Mouse (Mus musculus) urinary bladder, adult 18-20 months (tissue): ENCODE results near the gene Usp16.
"Not testable (repeated sequence)": the region's sequence is repeated elsewhere in the genome, so short reads cannot be mapped to it uniquely, and the experiment has no call there.

Experiments
- DNase-seq, 2 experiments: peaks; one replicate each; pipeline ENCODE4 v3.0.0; 2022; ENCODE audit warnings: low spot score in 2 of 2, mixed read lengths in 2 of 2

Gene Usp16

DNA sequence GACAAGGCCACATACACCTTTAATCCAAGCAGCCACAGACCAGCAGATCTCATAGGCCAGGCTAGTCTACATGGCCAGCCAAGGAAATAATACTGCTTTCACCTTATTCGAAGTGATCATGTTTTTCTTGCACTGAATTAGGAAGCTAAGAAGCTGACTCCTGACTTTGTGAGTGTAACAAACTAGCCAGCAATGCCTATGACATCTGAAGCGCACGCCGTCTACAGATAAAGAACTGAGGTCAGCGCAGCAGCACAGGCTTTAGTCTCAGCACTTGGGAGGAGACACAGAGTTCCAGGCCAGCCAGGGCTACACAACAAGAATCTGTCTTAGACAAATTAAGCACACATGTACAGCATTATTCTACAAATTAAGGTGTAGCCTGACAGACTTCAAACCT, 32.2 kb downstream of the Usp16 start:
- no peak for DNase-seq

- DNase-seq: no peak
Measured at GRCm38 (mm10) chr16:87488605-87489004, 34.1 kb downstream of the Usp16 start.

DNA sequence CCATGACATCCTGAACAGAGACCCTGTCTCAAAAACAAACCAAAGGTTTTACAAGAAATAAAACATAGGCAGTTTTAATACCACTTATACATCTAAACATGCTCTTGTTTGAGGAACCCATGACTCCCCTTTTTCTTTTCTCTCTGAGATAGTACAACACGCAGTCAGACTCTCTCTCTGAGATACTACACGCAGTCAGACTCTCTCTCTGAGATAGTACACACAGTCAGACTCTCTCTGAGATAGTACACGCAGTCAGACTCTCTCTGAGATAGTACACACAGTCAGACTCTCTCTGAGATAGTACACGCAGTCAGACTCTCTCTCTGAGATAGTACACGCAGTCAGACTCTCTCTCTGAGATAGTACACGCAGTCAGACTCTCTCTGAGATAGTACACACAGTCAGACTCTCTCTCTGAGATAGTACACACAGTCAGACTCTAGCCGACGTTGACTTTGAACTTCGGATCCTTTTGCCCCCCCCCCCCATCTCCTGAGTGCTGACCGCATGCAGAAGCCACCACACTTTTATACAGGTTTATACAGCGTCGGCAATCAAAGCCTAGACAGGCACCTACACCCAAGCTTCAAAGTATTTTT, 37.8 kb downstream of the Usp16 start:
- not testable (repeated sequence) for DNase-seq

DNA sequence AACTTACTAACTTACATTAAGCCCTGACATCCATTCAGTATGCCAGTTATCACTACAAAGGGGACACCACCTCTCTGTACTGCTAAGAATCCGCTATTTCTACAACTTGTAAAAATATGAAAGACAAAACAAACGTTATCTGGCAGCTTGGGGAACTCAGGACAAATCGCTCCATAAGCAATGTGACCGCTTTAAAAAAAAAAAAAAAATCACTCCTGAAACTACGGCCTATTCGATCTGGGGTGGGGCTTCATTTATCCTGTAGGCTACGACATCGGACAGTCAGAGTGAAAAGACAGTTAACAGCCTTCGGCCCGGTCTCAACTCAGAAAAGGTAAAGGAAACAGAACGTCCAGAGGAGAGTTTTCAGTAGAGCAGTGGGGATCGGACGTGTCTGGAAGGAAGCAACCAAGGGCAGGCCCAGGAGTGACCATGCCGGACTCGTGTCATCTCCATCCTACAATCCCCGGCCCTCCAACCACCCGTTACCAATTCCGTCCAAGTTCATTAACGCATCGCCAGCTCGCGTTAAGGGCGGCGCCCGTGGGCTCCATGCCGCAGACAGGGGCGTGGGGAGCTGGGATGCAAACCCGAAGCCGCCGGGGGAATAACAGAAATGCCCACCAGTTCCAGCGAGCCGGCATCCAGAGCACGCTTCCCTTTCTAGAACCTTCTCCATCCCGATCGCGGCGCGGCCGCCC, 40.6 kb downstream of the Usp16 start:
- no peak for DNase-seq

- DNase-seq: peak; percentile 91 to 96
Measured at GRCm38 (mm10) chr16:87495716-87496447, 41.4 kb downstream of the Usp16 start, which contains the start of gene Cct8. Gene Cct8 (minus strand): TSS chr16:87495873.

DNA sequence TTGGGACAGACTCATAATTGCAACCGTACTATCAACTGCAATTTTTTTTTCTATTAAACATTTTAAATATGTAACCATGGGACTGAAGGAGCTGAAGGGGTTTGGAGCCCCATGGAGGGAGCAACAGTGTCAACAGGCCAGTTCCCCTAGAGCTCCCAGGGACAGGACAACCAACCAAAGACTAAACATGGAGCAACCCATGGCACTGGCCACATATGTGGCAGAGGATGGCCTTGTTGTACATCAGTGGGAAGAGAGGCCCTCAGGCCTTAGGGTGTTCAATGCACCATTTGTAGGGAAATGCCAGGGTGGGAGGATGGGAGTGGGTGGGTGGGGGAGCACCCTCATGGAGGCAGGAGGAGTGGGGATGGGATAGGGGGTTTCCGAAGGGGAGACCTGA, 42.2 kb downstream of the Usp16 start:
- no peak for DNase-seq

DNA sequence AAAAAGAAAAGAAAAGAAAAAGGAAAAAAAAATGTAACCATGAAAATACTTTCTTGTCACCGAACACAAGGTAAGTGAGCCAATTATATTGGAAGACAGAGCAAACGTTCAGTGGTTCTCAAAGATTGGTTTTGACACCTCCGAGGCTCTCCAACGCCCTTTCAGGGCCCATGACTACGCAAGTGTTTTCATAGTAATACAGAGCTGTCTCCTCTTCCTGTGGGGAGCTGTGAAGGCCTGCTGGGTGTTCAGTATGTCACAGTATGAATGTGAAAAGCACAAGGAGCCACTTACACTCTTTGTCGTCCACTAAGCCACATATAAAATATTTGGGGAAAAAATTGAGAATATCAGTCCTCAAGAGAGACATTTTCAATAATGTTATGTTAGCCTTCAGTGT, 42.7 kb downstream of the Usp16 start:
- DNase-seq: no peak

DNA sequence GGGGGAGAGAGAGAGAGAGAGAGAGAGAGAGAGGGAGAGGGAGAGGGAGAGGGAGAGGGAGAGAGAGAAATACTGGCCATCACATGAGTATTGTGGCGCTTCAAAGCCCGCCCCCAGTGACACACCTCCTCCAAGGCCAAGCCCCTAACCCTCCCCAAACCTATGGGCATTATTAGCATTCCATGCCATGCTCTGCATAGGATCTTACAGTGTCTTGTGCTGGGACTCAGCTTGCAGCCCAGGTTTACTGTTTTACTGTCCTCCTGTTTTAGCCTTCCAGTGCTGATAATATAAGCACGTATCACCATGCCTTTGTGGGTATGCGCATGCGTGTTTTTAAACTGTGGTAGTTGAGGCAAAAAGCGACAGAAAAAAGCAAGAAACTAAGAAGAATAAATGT, 45.1 kb downstream of the Usp16 start:
- DNase-seq: no peak

- DNase-seq: no peak
Measured at GRCm38 (mm10) chr16:87501304-87502078, 47.0 kb downstream of the Usp16 start.

DNA sequence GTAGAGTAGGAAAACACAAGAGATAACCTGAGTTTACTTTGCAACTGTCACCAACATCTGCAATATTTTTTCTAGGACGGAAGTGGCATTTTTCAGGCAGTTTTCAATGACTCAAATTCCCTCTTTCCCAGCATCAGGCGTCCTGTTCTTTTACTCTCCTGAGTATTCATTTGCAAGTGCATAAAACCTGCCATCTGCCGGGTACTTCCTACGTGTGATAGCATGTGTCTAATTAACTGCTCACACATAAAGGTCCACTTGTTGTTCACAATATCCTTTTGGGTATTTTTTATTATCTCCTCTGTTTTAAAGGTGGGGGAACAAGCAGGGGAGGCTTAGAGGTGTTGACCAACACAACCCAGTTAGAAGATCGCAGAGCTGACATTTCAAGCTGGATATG, 57.2 kb downstream of the Usp16 start:
- no peak for DNase-seq

- no peak for DNase-seq
Measured at GRCm38 (mm10) chr16:87512331-87512730, 57.8 kb downstream of the Usp16 start.

GRCm38 (mm10) chr16:87524228-87524627, 69.7 kb downstream of the Usp16 start:
- DNase-seq: no peak

GRCm38 (mm10) chr16:87527553-87528249, 73.2 kb downstream of the Usp16 start:
- no peak for DNase-seq

GRCm38 (mm10) chr16:87528755-87529154, 74.3 kb downstream of the Usp16 start:
- no peak for DNase-seq
